Mouse (Mus musculus) spleen, embryonic (tissue): ENCODE data around the gene Tm7sf2.

ENCODE experiments used
- CTCF ChIA-PET: fragments of 350-600 bp; sonication (Branson Sonifier 250); formaldehyde crosslinking; loops from one replicate; lab custom pipeline; 2022; lab: Charles Lee

The Tm7sf2 gene

GRCm38 (mm10) chr19:6067724-6068415, at the start of gene Tm7sf2:
Tm7sf2 (minus strand) TSS chr19:6068373.
- CTCF ChIA-PET, result interaction anchor here (0.7 to 2.1 kb wide), 4 partner anchors 10 to 283 kb away, joined by 3 to 11 read pairs (median 6); partner anchors contain the start of gene Syvn1

- CTCF ChIA-PET, result no interaction called here
Observed at GRCm38 (mm10) chr19:6117346-6117985, 49.3 kb upstream of the Tm7sf2 start.

DNA sequence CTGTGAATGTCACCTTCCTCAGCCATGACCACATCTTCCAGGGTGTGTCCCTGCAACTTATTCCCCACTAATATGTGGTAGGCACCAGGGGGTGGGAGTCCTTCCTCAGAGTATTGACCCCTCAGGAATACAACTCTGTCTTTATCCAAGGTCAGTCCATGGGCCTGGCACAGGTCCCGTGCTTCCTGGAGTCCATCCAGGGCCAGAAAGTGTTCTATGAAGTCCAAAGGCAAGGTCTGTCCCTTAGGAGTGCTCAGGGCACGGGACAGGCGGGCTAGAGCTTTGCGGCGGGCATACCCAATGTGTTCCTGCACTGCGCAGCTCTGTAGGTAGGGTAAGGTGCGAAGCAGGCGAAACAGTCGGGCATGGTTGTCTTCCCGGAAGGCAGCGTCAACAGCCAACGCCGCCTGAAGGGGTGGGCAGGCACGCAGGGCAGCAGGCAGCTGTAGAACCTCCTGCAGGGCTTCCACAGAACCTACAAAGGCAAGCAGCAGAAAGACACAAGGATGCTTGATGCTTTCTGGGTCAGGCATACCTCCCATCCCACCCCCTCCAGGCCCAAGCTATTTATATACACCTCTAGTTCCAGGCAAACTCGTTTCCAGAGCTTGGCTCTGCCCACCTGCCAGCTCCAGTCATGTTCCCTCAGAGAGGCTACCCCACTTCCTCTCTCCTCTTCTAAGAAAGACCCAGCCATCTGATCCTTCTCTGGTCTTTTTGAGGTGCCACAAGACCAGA, 48.1 kb upstream of the Tm7sf2 start:
- CTCF ChIA-PET, result interaction anchor here (0.6 kb wide), 1 partner anchor 606 kb away, joined by 5 read pairs; no protein-coding TSS in a partner anchor

DNA sequence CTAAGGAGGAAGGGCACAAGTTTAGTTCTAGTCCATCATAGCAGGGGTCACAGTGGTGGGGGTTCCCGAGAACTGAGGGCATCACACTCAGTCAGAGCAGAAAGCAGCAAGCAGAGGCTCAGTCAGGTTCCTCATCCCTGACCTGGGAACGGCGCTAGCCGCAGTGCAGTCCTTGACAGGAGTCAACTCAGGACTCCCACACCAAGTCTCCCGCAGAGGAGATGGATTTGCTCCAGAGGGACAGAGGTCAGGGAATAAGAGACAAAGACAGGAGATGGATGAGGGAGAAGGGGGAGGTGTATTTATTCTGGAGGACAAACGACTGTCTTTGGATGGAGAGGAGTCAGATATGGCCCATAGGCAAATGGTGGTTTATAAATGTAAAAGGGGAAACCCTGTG, 44.9 kb upstream of the Tm7sf2 start:
- CTCF ChIA-PET, result no interaction called here

GRCm38 (mm10) chr19:6105586-6105985, 37.4 kb upstream of the Tm7sf2 start, which contains the start of gene Naaladl1:
Naaladl1 (plus strand) TSS chr19:6105782.
- CTCF ChIA-PET, result no interaction called here

GRCm38 (mm10) chr19:6104476-6104875, 36.3 kb upstream of the Tm7sf2 start:
- CTCF ChIA-PET, result no interaction called here

DNA sequence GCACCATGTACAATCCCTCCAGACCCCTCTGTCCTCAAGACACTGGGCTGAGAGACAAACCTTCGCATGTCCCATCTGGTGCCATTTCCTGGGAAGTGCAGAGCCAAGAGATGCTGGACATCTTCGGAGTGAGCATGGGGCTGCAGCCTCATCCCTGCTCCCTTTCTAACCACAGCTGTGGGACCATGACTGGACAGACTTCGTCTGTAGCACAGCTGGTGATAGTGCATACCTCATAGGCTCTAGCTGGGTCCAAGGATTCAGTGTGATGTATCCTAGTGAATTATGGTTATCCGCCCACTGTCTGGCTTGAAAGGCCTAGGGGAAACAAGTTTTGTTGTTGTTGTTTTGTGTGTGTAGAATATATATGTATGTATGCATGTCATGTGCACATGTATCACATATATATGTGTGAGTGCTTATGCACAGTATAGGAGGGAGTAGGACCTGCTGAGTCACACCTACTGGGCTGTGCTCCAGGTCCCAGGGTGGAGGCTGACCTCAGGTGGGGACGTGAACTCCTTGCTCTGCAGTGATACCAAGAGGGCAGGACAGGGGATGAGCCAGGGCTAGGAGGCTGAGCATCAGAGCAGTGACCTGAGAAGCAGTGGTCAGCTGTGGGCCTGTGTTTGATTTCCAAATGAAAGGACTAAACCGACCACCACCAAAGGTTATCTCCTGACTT, 34.1 kb upstream of the Tm7sf2 start:
- CTCF ChIA-PET, result no interaction called here

- CTCF ChIA-PET, result no interaction called here
Observed at GRCm38 (mm10) chr19:6101186-6101585, 33.0 kb upstream of the Tm7sf2 start.

GRCm38 (mm10) chr19:6097847-6098246, 29.7 kb upstream of the Tm7sf2 start:
- CTCF ChIA-PET, result interaction anchor here (0.6 to 0.7 kb wide), 3 partner anchors 11 to 32 kb away, joined by 3 to 14 read pairs (median 7); no protein-coding TSS in a partner anchor

DNA sequence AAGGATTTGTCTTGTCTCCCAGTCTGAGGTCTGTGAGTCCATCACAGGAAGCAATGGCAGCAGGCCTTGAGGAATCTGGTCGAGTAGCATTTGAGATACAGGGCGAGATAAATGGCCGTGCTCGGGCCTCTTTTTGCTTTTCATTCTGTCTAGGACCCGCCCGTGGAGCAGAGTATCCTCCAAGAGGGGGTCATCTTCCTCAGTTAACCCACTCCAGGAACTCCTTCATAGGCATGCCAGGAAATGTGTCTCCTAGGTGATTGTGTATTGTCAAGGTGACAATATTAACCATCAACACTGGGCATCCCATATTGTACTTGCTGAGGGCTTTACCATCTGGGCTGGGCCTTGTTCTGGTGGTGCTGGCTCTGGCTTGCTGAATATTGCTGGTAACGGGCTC, 25.9 kb upstream of the Tm7sf2 start, which contains the start of gene AC131692.1:
TSS of gene AC131692.1 (plus strand) at position 301 of the 400 bp plus-strand sequence.
- CTCF ChIA-PET, result no interaction called here

- CTCF ChIA-PET, result no interaction called here
Observed at GRCm38 (mm10) chr19:6088841-6089240, 20.7 kb upstream of the Tm7sf2 start.

- CTCF ChIA-PET, result interaction anchor here (1.1 kb wide), 1 partner anchor 42 kb away, joined by 3 read pairs; the partner anchor contains the start of gene Snx15
Observed at GRCm38 (mm10) chr19:6085417-6085879, 17.3 kb upstream of the Tm7sf2 start.

GRCm38 (mm10) chr19:6084478-6085248, 16.5 kb upstream of the Tm7sf2 start, which contains the start of the genes Zfpl1 and Cdca5:
Zfpl1 (minus strand) TSS chr19:6084956.
Cdca5 (plus strand) TSS chr19:6084983.
- CTCF ChIA-PET, result interaction anchor here (1.1 kb wide), 1 partner anchor 43 kb away, joined by 3 read pairs; the partner anchor contains the start of gene Snx15

DNA sequence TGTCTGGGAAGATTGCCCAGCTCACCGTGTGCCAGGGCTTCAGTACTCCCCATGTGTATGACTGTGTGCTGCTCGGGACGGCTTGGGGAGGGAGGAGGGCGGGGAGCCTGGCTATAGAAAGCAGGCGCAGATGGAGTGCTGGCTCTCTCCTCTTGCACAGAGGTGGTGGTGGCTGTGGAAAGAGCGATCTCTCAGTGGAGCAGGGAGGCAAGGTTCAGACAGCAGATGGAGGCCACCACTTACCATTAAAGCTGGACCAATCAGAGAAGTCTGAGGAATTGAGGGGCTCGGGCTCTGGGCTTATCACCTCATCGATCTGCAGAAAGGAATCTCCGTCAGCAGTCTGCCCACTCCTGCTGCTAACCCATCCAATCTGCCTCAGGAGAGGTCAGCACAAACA, 14.0 kb upstream of the Tm7sf2 start, which contains the start of gene Gm28374:
TSS of gene Gm28374 (minus strand) at position 101 of the 400 bp plus-strand sequence.
- CTCF ChIA-PET, result no interaction called here

DNA sequence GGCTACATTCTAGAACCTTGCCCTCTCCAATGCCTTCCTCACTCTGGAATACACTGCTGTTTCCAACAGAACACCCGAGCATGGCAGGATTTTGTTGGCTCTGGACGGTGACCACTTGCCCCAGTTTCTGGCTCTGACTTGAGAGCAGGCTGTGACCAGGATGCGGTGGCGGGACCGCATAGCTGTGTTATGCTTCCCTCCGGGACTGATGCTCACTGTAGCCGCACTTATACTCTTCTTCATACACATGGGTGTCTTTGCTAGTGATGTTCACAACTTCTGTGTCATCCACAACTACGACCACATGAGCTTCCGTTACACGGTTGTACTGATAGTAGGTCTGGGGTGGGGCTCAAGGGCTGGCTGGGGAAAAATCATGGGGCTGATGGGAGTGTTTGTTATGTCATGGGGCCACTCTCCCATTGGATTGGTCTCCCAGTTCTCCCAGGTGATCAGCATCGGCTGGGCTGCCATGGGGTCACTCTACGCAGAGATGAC, 11.9 kb upstream of the Tm7sf2 start, which contains the start of gene Tmem262:
TSS of gene Tmem262 (plus strand) at position 51 of the 498 bp plus-strand sequence.
- CTCF ChIA-PET, result no interaction called here

GRCm38 (mm10) chr19:6076564-6077393, 8.6 kb upstream of the Tm7sf2 start, which contains the start of gene Vps51:
Vps51 (minus strand) TSS chr19:6077231.
- CTCF ChIA-PET, result no interaction called here

DNA sequence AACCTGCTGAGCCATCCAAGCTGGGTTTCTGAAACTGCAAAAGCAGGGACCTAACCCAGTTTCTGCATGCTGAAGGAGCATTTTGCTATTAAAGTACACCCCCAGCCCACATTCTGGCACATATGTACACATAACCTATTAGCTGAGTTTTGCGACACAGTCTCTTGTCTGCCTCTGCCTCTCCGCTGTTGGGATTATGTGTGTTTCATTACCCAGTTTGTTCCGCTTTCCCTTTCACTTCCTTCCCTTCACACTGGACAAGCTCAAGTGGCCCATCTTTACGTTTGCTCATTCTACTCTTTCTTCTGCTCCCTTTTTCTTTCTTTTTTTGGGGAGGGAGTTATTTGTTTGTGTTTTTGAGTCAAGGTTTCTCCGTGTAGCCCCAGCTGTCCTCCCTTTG, 5.7 kb upstream of the Tm7sf2 start:
- CTCF ChIA-PET, result interaction anchor here (0.6 kb wide), 1 partner anchor 29 kb away, joined by 3 read pairs; no protein-coding TSS in a partner anchor

GRCm38 (mm10) chr19:6071261-6071660, 3.1 kb upstream of the Tm7sf2 start:
- CTCF ChIA-PET, result no interaction called here
